Mouse (Mus musculus) monocyte, adult 5-6 weeks (primary cell): ENCODE data around the gene Neurl1a. TPM values are rescaled to one million over a fixed set of nuclear protein-coding genes. Genes with fewer than 3 reads are reported as not detected.
"Not testable (repeated sequence)": the region's sequence is repeated elsewhere in the genome, so short reads cannot be mapped to it uniquely, and the experiment has no call there.

Experiments
- ATAC-seq: fragments of 153-309, 156-312 bp; replicated peaks from 2 replicates; pipeline ENCODE4 v1.8.0; 2017; ENCODE audit warnings: mild to moderate bottlenecking; ENCODE audit not compliant: low TSS enrichment, insufficient number of reproducible peaks, severe bottlenecking, poor library complexity, low FRiP score
- total RNA-seq: library from RNA; stranded (forward); fragments of 200-1000, 200-491, 200-594 nt; gene quantifications from 3 replicates; pipeline ENCODE4 v1.2.3, GENCODE M21; 2017

The Neurl1a gene
- 0.10 TPM in 1 of 3 replicates, not detected in the others for total RNA-seq

- no peak for ATAC-seq
These were observed at the start of gene Neurl1a for GRCm38 (mm10) chr19:47178431-47179271. Gene Neurl1a, plus strand, starts transcription at chr19:47178820.

GRCm38 (mm10) chr19:47128835-47129234, 49.8 kb upstream of the Neurl1a start:
- ATAC-seq: no peak

GRCm38 (mm10) chr19:47130551-47131125, 48.0 kb upstream of the Neurl1a start:
- ATAC-seq: no peak

GRCm38 (mm10) chr19:47133161-47133560, 45.5 kb upstream of the Neurl1a start:
- ATAC-seq: peak; percentile 86

GRCm38 (mm10) chr19:47135568-47135967, 43.1 kb upstream of the Neurl1a start:
- ATAC-seq: no peak

DNA sequence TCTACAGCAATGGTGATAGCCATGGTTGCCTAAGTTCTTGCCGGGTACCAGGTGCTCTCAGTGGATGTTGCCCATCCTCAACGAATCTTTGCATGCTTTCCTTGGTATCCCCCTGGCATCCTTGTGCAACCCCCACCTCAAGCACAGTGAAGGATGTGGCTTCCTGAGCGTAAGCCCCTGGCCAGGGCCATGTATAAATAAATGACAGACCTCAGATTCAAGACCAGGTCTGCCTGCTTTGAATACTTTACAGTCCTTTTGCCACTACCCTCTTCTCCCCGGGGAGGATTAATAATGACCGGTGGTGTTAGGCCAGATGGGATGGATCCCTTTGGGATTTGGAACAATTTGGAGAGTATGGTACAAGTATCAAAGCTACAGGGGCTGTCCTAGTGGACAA, 42.5 kb upstream of the Neurl1a start:
- ATAC-seq: no peak

DNA sequence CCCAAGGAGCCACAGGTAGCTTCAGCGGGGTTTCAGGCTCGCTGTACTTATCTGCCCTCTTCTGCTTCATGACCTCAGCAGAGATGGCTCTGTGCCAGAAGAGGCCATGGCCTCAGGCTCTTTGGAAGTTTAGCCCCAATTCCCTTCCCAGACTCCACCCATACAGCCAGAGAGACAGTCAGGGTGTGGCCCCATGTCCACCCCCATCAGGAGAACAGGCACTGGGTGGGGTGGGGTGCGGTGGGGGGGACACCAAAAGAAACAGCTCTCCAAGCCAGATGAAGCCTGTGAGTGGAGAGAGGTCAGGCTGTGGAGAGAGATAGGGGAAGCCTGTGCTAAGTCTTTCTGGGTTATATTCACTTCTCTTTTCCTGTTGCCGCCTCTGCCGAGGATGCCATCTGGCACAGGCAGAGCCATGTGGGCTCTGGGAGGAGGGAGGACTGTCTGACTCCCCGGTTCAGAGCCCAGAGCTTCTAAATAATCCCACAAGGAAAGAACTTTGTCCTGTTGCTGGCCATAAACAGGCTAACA, 41.5 kb upstream of the Neurl1a start:
- peak; percentile 41 for ATAC-seq

GRCm38 (mm10) chr19:47137771-47138421, 40.7 kb upstream of the Neurl1a start, which contains the start of gene Calhm2:
Gene Calhm2, minus strand, starts transcription at chr19:47138294.
- ATAC-seq: peak; percentile 36; the same call in 1 of the 2 replicates

DNA sequence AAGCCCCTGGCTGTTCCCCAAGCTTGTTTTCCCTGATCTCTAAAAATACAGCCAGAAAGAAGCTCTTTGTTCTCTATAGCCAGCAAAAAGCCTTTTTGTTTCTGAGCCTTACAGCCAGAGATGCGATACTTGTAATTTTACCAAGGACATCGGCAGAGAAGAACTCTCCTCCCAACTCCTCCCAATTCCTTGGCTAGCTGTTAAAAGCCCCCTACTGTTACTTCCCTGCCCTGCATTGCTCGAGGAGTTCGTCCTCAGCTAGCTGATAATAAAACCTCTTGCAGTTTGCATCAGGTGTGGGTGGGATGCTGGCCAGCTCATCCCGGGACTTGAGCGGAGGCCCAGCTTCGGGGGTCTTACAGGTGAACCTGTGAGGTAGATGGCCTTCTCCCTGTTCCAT, 39.0 kb upstream of the Neurl1a start:
- not testable (repeated sequence) for ATAC-seq

DNA sequence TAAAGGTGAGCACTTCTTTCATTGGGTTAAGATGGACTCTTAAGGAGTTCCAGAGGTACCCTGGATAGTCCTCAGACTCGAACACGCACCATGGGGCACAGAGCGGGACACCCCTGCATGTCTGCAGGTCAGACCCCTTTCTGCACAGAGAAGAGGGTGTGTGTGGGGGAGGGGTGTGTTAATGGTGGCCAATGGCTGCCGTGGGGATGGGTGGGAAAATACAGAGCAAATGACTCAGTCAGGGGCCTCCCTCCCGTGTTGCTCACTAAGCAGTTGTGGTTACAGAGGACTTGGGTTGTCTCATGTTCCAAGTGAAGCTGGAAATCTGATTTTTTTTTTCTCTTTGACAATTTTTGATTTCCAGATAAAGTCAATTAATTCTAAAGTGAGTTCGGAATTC, 36.2 kb upstream of the Neurl1a start:
- no peak for ATAC-seq

DNA sequence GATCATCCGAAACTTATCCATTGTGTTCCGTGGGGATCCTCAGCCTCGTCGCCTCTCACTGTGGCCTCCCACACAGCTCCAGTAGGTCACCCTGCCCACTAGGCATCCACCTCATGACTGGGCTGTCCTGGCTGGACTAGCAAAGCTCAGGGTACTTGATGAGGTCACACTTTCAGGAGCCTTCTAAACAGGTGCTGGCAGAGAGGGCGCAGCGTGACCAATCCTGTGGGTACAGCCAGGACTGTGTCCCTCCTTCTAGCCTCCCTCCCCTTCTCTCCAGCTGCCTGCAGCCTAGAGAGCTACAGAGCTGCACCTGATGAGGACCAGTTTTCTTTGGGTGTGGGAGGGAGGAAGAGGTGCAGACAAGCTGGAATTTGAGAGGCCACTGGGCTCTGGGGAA, 34.5 kb upstream of the Neurl1a start, which contains the start of gene Calhm1:
Gene Calhm1, minus strand, starts transcription at position 101 of the 400 bp plus-strand sequence.
- ATAC-seq: no peak

- no peak for ATAC-seq
These were observed 30.3 kb upstream of the Neurl1a start for GRCm38 (mm10) chr19:47148267-47148847.

- no peak for ATAC-seq
These were observed 28.8 kb upstream of the Neurl1a start for GRCm38 (mm10) chr19:47149854-47150253.

DNA sequence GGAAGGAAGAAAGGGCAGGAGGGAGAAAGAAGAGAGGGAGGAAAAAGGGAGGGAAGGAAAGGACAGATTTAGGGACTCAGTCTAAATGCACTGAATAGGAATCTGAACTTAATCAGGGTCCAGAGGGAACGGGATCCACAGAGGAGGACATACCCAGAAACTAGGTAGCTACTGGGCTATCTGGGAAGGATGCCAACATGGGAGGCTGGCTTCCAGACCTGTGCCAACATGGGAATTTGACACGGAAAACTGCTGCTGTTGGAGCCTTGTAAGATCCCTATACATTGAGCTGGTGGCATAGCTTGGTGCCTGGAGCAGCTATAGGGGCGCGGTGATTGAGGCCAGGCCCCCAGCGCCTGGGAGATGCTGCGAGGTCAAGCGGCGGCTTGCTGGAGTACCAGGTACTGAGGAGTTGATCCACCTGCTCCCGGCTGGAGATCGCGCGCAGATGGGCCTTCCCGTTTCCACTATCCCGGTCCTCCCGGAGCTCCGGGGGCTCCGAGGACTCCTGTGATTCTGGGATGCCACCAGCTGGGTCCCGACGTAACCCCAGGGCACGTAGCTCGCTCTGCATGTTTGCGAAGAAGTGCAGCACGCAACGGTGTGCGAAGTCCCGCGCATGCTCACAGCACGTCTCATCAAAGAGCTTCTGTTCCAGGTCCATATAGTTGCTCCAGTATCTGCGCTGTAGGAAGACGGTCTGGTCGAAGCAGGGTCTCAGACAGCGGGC, 27.1 kb upstream of the Neurl1a start:
- no peak; the same call in 1 of the 2 replicates for ATAC-seq

GRCm38 (mm10) chr19:47152062-47152369, 26.6 kb upstream of the Neurl1a start:
- ATAC-seq: no peak

DNA sequence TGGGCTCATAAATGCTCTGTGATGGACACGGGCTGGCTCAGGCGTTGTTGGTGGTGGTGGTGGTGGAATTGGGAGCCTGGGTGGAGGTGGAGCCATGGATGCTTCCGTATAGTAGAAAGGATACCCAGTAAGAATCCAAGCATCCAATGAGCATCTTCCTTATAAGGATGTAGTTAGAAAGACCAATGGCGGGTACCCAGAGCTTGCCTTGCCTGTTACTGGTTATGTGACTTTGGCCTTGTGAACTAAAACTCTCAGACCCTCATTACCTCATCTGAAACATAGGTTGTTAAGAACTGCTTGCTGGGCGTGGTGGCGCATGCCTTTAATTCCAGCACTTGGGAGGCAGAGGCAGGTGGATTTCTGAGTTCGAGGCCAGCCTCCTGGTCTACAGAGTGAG, 24.9 kb upstream of the Neurl1a start:
- ATAC-seq: no peak

GRCm38 (mm10) chr19:47157664-47158063, 21.0 kb upstream of the Neurl1a start, which contains the start of gene Calhm3:
Gene Calhm3, minus strand, starts transcription at chr19:47157764.
- ATAC-seq: no peak

GRCm38 (mm10) chr19:47161669-47162068, 17.0 kb upstream of the Neurl1a start:
- ATAC-seq: no peak
